Mouse (Mus musculus) neural tube, embryonic 11.5 days (tissue): Measurements from ENCODE around the gene Nudt19. TPM values are rescaled to one million over a fixed set of nuclear protein-coding genes. Genes with fewer than 3 reads are reported as not detected.

Experiments
- ATAC-seq: fragments of 200-750 bp; cut with Nextera tagmentation; 2 replicates; pipeline ENCODE4 v1.8.0; 2017; ENCODE audit warnings: moderate number of reproducible peaks, mild to moderate bottlenecking, moderate TSS enrichment, moderate library complexity; ENCODE audit not compliant: insufficient read depth, low FRiP score, low TSS enrichment
- DNase-seq: peaks from one replicate; pipeline ENCODE4 v3.0.0-alpha.2; 2015; ENCODE audit warnings: low spot score
- H3K27ac ChIP-seq: fragments of 300-500 bp; sonication (generic); 2 replicates; pipeline ENCODE4 v1.5.1; 2014; ENCODE audit warnings: low read depth, mild to moderate bottlenecking, low read length
- H3K27me3 ChIP-seq: fragments of 300-500 bp; sonication (generic); 2 replicates; pipeline ENCODE4 v1.6.1; 2014; ENCODE audit warnings: mild to moderate bottlenecking, low read length, mixed read lengths; ENCODE audit not compliant: control insufficient read depth, insufficient read depth
- H3K36me3 ChIP-seq: fragments of 300-500 bp; sonication (generic); 2 replicates; pipeline ENCODE4 v1.6.1; 2014; ENCODE audit warnings: mild to moderate bottlenecking, low read length, moderate library complexity, mixed read lengths; ENCODE audit not compliant: control insufficient read depth, insufficient read depth
- H3K4me1 ChIP-seq: fragments of 300-500 bp; sonication (generic); 2 replicates; pipeline ENCODE4 v1.6.1; 2014; ENCODE audit warnings: low read length, mixed read lengths; ENCODE audit not compliant: control insufficient read depth, insufficient read depth
- H3K4me2 ChIP-seq: fragments of 300-500 bp; sonication (generic); 2 replicates; pipeline ENCODE4 v1.6.1; 2014; ENCODE audit warnings: low read depth, mild to moderate bottlenecking, moderate library complexity
- H3K4me3 ChIP-seq: fragments of 300-500 bp; sonication (generic); 2 replicates; pipeline ENCODE4 v1.5.1; 2014; ENCODE audit warnings: low read depth, low read length
- H3K9ac ChIP-seq: fragments of 300-500 bp; sonication (generic); 2 replicates; pipeline ENCODE4 v1.6.1; 2014; ENCODE audit warnings: mild to moderate bottlenecking, low read length
- H3K9me3 ChIP-seq: fragments of 300-500 bp; sonication (generic); 2 replicates; pipeline ENCODE4 v1.6.1; 2016; ENCODE audit warnings: low read length; ENCODE audit not compliant: control insufficient read depth
- WGBS: fragments of 180-500 bp; shearing (Covaris S2); extraction: QIAGEN DNeasy Blood & Tissue Kit; methylation state at CpG from one replicate; pipeline ENCODE4 v1.1.7; 2014; 5-methylcytosine and 5-hydroxymethylcytosine counted together
- polyA plus RNA-seq: library from polyadenylated mRNA; unstranded; fragments of >200 nt; fragmentation: Nextera tagmentation; extraction: Ambion mirVana; gene quantifications from 2 replicates; pipeline ENCODE4 v1.2.1, GENCODE M21; 2014

The Nudt19 gene
- polyA plus RNA-seq, 1 experiment from 2014 or later: 47.8 TPM

GRCm38 (mm10) chr7:35557577-35557976 is 1.5 kb upstream of the Nudt19 start:
- no peak overlapping the region for H3K27ac ChIP-seq
- H3K9me3 ChIP-seq: no peaks in the 10 kb centered on the region
- ATAC-seq (no peak), DNase-seq (no peak)
- H3K9ac ChIP-seq: no peak overlapping the region
- H3K4me3 ChIP-seq: no peak overlapping the region
- no peaks in the 10 kb centered on the region for H3K27me3 ChIP-seq
- no peaks in the 10 kb centered on the region for H3K4me1 ChIP-seq
- H3K36me3 ChIP-seq: no peaks in the 10 kb centered on the region
- 88% methylated on average over 3 of the region's 3 CpGs for WGBS
- H3K4me2 ChIP-seq: no peak overlapping the region

- Histone ChIP-seq H3K27me3 (no peaks in the 10 kb centered on the region), H3K9me3 (no peaks in the 10 kb centered on the region), H3K4me1 (no peaks in the 10 kb centered on the region), H3K9ac (no peak overlapping the region), H3K36me3 (no peaks in the 10 kb centered on the region), H3K4me3 (no peak overlapping the region), H3K4me2 (no peak overlapping the region), H3K27ac (no peak overlapping the region)
- WGBS: 94% methylated on average over 5 of the region's 5 CpGs
- ATAC-seq (no peak), DNase-seq (no peak)
Observed at GRCm38 (mm10) chr7:35556905-35557304, 801 bp upstream of the Nudt19 start.

DNA sequence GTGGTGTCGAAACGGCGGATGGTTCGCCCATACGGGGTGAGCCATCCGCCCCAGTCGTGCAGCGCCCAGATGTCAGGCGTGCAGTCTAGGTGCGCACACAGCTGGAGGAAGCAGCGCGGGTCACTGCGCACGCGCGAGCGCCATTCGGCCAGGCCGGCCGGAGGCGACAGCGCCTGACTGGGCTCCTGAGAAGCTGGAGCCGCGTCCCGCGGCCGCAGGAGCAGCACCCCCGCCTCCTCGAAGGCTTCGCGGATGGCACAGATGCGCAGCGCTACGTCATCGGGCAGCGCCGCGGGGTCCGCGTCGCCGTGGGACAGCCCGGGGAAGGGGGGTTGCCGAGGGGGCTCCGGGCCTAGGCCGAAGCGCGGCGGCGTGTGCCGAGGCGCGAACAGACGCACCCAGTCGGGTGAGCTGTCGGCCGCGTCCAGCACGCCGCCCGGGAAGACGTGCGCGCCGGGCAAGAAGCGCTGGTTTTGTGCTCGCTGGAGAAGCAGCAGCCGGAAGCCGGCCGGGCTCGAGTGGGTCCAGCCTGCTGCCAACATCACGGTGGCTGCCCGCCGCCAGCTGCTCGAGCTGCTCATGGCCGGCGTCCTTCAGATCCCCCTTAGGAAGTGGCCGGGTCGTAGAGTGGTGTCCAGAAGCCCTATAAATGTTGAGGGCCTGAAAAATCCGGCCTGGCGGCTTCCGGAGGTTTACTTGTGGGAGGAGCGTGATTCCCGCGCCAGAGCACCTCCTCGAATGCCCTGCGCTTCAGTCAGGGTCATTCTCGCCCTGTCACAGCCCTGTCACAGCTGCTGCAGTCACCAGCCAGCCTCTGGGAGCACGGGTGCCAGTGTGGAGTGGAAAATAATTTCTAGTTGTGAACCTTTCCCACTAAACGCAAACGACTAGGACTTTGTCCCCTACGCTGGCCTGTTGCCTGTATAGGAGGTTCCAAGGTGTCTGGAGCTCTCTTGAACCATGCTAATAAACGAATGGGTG is 590 bp downstream of the Nudt19 start:
- WGBS: 2% methylated on average over 91 of the region's 93 CpGs
- no peaks in the 10 kb centered on the region for H3K4me1 ChIP-seq
- ATAC-seq: peak; percentile 87

GRCm38 (mm10) chr7:35554605-35555175 is 1.4 kb downstream of the Nudt19 start:
- Histone ChIP-seq H3K9ac (peak overlapping the region; percentile 78), H3K4me3 (peak overlapping the region; percentile 75), H3K4me1 (no peaks in the 10 kb centered on the region), H3K9me3 (no peaks in the 10 kb centered on the region), H3K27ac (peak overlapping the region; percentile 92), H3K36me3 (no peaks in the 10 kb centered on the region), H3K27me3 (no peaks in the 10 kb centered on the region), H3K4me2 (peak overlapping the region; percentile 97)
- DNase-seq (peak; percentile 32), ATAC-seq (0 out of 2 replicates have a peak, but pooled peaks have one; percentile 32)
- 6% methylated on average over 28 of the region's 28 CpGs for WGBS

More for the DNA sequence above, 590 bp downstream of the Nudt19 start:
- peak; percentile 95 for DNase-seq
- Histone ChIP-seq H3K4me2 (peak overlapping the region; percentile 97), H3K27me3 (no peaks in the 10 kb centered on the region), H3K9me3 (no peaks in the 10 kb centered on the region), H3K4me3 (peak overlapping the region; percentile 75), H3K9ac (peak overlapping the region; percentile 78), H3K36me3 (no peaks in the 10 kb centered on the region), H3K27ac (peak overlapping the region; percentile 92)

GRCm38 (mm10) chr7:35553751-35554604 is 2.1 kb downstream of the Nudt19 start:
- H3K36me3 ChIP-seq: no peaks in the 10 kb centered on the region
- peak overlapping the region; percentile 97 for H3K4me2 ChIP-seq
- DNase-seq (no peak), ATAC-seq (no peak)
- no peaks in the 10 kb centered on the region for H3K9me3 ChIP-seq
- 68% methylated on average over 10 of the region's 10 CpGs for WGBS
- no peak overlapping the region for H3K9ac ChIP-seq
- peak overlapping the region; percentile 75; the same call in 1 of the 2 replicates for H3K4me3 ChIP-seq
- no peaks in the 10 kb centered on the region for H3K27me3 ChIP-seq
- H3K27ac ChIP-seq: no peak overlapping the region
- no peaks in the 10 kb centered on the region for H3K4me1 ChIP-seq

- DNase-seq (peak; percentile 66), ATAC-seq (no peak)
- H3K36me3 ChIP-seq: no peaks in the 10 kb centered on the region
- no peak overlapping the region for H3K4me3 ChIP-seq
- no peak overlapping the region for H3K27ac ChIP-seq
- WGBS: 41% methylated on average over 4 of the region's 4 CpGs
- H3K4me2 ChIP-seq: no peak overlapping the region
- H3K4me1 ChIP-seq: no peaks in the 10 kb centered on the region
- H3K9me3 ChIP-seq: no peaks in the 10 kb centered on the region
- H3K27me3 ChIP-seq: no peaks in the 10 kb centered on the region
- no peak overlapping the region for H3K9ac ChIP-seq
Observed at GRCm38 (mm10) chr7:35545881-35546280, 10.2 kb downstream of the Nudt19 start.

DNA sequence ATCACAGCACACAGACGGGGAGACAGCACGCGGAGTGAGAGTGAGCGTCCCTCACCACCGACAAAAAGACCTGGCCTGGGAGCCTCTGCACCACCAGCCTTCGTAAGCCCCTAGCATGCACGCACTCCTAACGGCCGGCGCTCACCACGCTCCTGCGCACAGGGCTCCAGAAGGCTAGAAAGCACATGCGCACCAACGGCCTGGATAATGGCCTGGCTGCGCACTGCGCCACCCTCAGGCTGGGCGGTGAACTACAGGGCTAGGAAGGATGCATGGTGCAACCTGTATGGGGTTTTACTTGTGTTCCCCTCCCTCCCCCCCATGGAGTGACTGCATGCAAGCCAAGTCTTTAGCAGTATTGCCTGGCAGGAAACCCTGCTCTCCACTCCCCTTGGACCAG is 18.5 kb downstream of the Nudt19 start, which contains the start of gene Tdrd12:
TSS of gene Tdrd12 (minus strand) at position 184 of the 400 bp plus-strand sequence.
- H3K4me3 ChIP-seq: no peak within 1 kb of the TSS
- H3K4me2 ChIP-seq: no peak within 1 kb of the TSS
- DNase-seq (no peak), ATAC-seq (no peak)
- no peaks in the 10 kb centered on the region for H3K27me3 ChIP-seq
- H3K9me3 ChIP-seq: no peaks in the 10 kb centered on the region
- no peaks in the 10 kb centered on the region for H3K4me1 ChIP-seq
- 93% methylated on average over 17 of the region's 17 CpGs for WGBS
- no peak within 1 kb of the TSS for H3K9ac ChIP-seq
- H3K27ac ChIP-seq: no peak within 1 kb of the TSS
- no peaks in the 10 kb centered on the region for H3K36me3 ChIP-seq

DNA sequence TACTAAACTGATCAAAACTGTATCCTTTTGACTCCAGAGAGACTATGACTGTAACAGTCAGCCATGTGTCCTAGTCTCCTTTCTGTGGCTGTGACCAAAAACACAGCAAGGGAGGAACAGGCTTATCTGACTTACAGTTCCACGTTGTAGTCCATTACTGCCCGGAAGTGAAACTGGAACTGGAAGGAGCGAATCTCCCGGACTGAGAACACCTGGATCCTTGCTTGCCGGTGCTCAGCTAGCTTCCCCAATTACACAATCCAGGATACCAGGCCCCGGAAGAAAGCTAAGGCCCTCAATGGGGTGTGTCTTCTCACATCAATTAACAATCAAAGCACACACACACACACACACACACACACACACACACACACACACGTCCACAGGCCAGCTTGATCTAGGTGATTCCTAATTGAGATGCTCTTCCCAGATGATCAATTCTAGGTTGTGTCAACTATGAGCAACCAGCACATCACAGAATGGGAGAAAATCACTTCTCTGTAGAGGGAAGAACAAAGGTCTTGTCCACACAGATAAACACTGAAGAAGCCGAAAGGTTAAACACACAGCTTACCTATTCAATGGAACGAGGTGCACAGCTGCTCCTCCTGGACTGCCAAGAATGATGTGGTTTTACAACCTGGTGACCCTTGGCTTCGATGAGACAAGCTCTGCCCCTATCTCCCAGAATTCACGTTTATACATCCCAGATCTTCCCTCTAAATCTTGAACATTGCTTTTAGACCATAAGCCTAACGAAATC is 20.2 kb downstream of the Nudt19 start:
- WGBS: 80% methylated on average over 12 of the region's 12 CpGs
- H3K4me1 ChIP-seq: no peaks in the 10 kb centered on the region
- ATAC-seq (no peak), DNase-seq (no peak)
- H3K27ac ChIP-seq: no peak overlapping the region
- no peaks in the 10 kb centered on the region for H3K9me3 ChIP-seq
- H3K9ac ChIP-seq: no peak overlapping the region
- no peaks in the 10 kb centered on the region for H3K27me3 ChIP-seq
- no peaks in the 10 kb centered on the region for H3K36me3 ChIP-seq
- no peak overlapping the region for H3K4me3 ChIP-seq
- H3K4me2 ChIP-seq: no peak overlapping the region
